Mouse (Mus musculus) colon, adult 2 months (tissue): ENCODE results near the gene Capn15. TPM values are rescaled to one million over a fixed set of nuclear protein-coding genes. Genes with fewer than 3 reads are reported as not detected.

ENCODE experiments used
- polyA plus RNA-seq: library from polyadenylated mRNA; depleted of rRNA; stranded (reverse); fragments of >200 nt; gene quantifications from 2 replicates; pipeline ENCODE4 v1.2.3, GENCODE M21; 2012; rRNA removed

Capn15 gene
- polyA plus RNA-seq = 50.6 and 50.9 TPM in 2 replicates

DNA sequence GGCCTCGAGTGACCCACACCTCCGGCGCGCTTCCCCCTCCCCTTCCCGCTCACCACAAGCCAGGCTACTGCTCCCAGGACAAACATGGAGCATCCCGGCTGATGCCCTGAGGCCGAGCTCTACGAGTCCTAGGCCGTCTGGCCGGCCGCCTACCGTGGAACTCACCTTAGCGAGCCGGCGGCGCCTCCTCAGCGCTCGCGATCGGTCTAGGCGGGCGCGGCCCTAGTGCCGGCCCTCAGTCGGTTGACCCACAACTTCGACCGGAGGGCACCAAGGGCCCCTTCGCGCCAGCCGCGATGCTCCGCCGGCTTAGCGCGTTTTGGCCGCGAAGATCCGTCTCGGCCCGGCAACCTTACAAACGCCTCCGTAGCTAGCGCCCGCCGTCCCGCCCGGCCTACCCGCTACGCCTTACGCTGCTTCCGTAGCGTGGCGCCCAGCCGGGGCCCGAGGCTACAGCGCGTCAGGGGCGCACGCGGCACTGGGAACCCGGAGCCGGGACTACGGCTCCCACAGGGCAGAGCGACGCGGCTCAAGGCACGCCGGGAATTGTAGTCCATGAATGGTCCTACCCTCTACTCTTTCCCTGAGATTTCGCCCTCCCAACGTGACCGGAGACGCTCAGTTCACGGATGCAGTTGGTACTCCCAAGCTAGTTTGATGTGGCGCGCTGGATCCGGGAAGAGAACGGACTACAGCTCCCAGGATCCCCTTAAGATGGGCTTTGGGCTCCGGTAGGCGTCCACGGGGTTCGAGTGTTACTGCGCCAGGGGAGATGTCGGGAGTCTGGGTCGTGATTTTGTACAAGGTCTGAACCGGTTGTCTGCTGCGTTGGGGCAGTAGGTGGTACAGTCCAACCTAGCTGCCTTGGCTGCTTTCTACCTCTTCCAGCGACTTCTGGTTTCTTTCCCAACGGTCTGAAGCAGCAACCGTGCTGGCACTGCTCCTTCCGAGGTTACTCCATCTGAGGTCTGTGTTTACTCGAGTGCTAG lies at the start of gene Capn15:
Capn15 (minus strand) TSS at position 491 of the 989 bp plus-strand sequence.

DNA sequence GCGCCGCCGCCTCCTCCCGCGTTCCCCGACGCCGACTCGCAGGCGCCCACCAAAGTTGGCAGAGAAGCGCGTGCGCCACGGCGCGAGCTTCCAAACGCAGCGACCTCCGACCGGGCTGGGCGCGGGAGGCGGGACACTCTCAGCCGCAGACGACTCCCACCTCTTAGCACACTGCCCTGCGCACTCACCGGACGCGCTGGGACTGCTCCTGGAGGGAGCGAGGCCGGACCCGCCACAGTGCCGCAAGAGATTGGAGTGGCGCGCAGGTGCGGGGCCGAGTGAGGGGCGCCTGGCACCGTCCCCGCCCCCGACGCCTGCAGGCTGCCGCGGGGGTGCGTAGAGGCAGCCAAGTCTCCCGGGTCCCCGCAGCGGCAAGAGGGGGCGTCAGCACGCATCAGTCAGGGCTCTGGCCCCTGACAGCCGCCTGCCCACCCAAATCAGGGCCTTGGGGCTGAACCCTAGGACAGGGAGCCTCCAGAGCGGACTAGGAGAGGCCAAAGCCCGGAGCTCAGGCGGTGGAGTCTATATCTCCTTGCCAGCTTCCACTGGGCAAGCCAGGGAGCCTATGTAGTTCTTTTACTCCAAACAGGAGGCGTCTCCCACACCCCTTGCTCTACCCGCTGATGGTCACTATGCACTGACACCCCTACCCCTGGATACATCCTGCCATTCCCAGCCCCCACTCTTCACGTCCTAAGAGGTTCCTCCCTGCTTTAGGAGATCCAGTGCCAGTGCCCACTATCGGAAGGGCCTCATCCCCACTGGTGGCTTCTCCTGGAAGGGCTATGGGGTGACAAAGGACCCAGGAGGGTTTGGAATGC lies 33.6 kb downstream of the Capn15 start, which contains the start of gene A930017K11Rik:
A930017K11Rik (minus strand) TSS at position 763 of the 821 bp plus-strand sequence.

DNA sequence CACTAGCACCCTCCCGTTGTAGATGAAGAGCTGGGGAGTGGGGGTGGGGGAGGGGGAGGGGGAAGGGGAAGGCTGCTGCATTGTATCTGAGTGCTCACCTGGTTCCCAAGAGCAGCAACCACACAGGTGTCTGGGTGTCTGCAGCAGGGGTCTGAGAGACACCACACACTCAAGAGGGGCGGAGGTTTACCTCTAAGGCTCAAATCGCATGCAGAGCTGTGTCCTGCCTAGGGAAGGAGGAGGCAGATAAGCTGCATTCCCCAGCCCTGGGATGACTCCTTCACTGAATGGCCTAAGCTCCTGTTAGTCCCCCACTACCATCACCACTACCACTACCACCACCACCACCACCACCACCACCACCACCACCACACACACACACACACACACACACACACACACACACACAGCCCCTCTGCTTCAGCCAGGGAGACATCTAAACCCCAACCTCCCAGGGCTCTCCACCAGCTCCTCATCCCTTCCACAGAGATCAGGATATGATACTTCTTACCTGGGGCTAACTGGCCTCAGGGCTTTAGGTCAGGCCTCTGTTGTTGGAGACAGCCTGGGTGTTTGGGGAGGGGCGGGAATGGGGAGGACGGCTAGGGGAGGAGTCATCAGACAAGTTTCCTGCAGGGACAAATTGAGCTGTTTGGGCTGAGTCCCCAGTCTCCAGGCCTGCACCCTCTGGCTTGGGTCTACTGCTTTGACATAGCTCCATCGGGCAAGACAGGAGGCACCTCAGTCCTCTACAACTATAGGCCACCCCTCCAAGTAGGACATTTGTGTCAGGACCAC lies 41.0 kb downstream of the Capn15 start, which contains the start of the genes Pigq and Nhlrc4:
Pigq (minus strand) TSS at position 571 of the 798 bp plus-strand sequence.
Nhlrc4 (minus strand) TSS at position 596 of the 798 bp plus-strand sequence.

DNA sequence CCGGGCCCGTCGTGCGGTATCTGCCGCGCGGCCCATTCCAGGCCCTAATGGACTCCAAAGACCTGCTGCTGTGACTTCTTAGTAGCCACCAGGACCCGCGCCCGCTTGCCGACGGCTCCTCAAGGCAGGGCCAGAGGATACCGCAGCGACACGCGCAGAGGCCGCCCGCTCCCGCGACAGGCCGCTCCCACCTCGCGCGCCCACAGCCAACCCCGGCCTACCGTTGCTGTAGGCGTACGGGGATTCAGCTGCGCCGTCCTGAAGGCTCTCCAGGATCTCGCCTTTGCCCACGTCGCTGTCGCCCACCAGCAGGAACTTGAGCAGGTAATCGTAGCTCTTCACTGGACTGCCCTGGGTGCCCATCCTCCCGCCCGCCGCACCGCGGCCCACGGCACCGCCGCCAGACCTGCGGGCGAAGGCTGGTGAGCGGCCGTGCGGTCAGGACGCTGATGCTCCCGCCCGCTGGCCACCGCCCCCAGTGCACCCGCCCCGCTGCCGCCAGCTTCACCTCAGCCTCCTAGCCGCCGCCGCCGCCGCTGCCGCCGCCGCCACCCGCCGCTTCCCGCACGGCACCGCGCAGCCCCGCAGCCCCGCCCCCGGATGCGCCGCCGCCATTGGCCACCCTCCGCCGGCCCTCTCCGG lies 66.3 kb downstream of the Capn15 start, which contains the start of gene Rab40c:
Rab40c (minus strand) TSS at position 584 of the 642 bp plus-strand sequence.

Other genes starting within 250 kb of the Capn15 start
- gene Mslnl, start 249.8 kb downstream of the Capn15 start, polyA plus RNA-seq = 0.59 and 0.60 TPM in 2 replicates
- 5.1 and 8.6 TPM in 2 replicates for gene Msln, start 231.4 kb downstream of the Capn15 start, polyA plus RNA-seq
- gene Narfl, start 212.0 kb downstream of the Capn15 start, polyA plus RNA-seq = 23.0 and 24.0 TPM in 2 replicates
- gene Haghl, start 200.1 kb downstream of the Capn15 start, polyA plus RNA-seq = 42.7 and 47.9 TPM in 2 replicates
- gene Ccdc78, start 199.2 kb downstream of the Capn15 start, polyA plus RNA-seq = not detected in 2 replicates
- gene Fam173a, start 192.9 kb downstream of the Capn15 start, polyA plus RNA-seq = 140 and 190 TPM in 2 replicates
- 0.90 and 1.5 TPM in 2 replicates for gene AC134908.4, start 190.1 kb downstream of the Capn15 start, polyA plus RNA-seq
- gene Metrn, start 188.7 kb downstream of the Capn15 start, polyA plus RNA-seq = 30.8 and 45.3 TPM in 2 replicates
- 6.1 and 6.7 TPM in 2 replicates for gene Fbxl16, start 176.7 kb downstream of the Capn15 start, polyA plus RNA-seq
- 41.6 and 47.1 TPM in 2 replicates for gene Wdr24, start 162.2 kb downstream of the Capn15 start, polyA plus RNA-seq
- 61.3 and 67.4 TPM in 2 replicates for gene Jmjd8, start 156.9 kb downstream of the Capn15 start, polyA plus RNA-seq
- 184 and 196 TPM in 2 replicates for gene Stub1, start 152.4 kb downstream of the Capn15 start, polyA plus RNA-seq
- gene Rhbdl1, start 148.5 kb downstream of the Capn15 start, polyA plus RNA-seq = 20.1 and 27.0 TPM in 2 replicates
- 87.9 and 110 TPM in 2 replicates for gene Gm20683, start 144.0 kb downstream of the Capn15 start, polyA plus RNA-seq
- 134 and 145 TPM in 2 replicates for gene Rhot2, start 140.9 kb downstream of the Capn15 start, polyA plus RNA-seq
- 31.9 and 49.4 TPM in 2 replicates for gene Wdr90, start 124.3 kb downstream of the Capn15 start, polyA plus RNA-seq
- gene Mcrip2, start 117.0 kb downstream of the Capn15 start, polyA plus RNA-seq = 146 and 175 TPM in 2 replicates
- 300 and 336 TPM in 2 replicates for gene Mettl26, start 110.7 kb downstream of the Capn15 start, polyA plus RNA-seq
- 1.6 and 2.1 TPM in 2 replicates for gene Wfikkn1, start 104.9 kb downstream of the Capn15 start, polyA plus RNA-seq
- 53.2 and 56.8 TPM in 2 replicates for gene Rab40c, start 66.1 kb downstream of the Capn15 start, polyA plus RNA-seq
- 111 and 122 TPM in 2 replicates for gene Pigq, start 40.9 kb downstream of the Capn15 start, polyA plus RNA-seq
- gene Nhlrc4, start 40.8 kb downstream of the Capn15 start, polyA plus RNA-seq = not detected in 2 replicates
- gene A930017K11Rik, start 33.2 kb downstream of the Capn15 start, polyA plus RNA-seq = 0.10 TPM in 1 of 2 replicates, not detected in the other
- gene Rab11fip3, start 83.8 kb upstream of the Capn15 start, polyA plus RNA-seq = 25.1 and 27.4 TPM in 2 replicates
- 21.1 and 26.3 TPM in 2 replicates for gene Decr2, start 104.5 kb upstream of the Capn15 start, polyA plus RNA-seq
- gene Nme4, start 109.8 kb upstream of the Capn15 start, polyA plus RNA-seq = 15.7 and 16.6 TPM in 2 replicates
- gene Tmem8, start 127.5 kb upstream of the Capn15 start, polyA plus RNA-seq = 261 and 361 TPM in 2 replicates
- 87.5 and 93.2 TPM in 2 replicates for gene Mrpl28, start 137.7 kb upstream of the Capn15 start, polyA plus RNA-seq
- gene Axin1, start 152.9 kb upstream of the Capn15 start, polyA plus RNA-seq = 16.4 and 17.1 TPM in 2 replicates
- 23.2 TPM in 1 of 2 replicates, not detected in the other for gene Pdia2, start 213.3 kb upstream of the Capn15 start, polyA plus RNA-seq
- gene Rgs11, start 217.2 kb upstream of the Capn15 start, polyA plus RNA-seq = 21.4 and 22.3 TPM in 2 replicates
- gene Arhgdig, start 222.0 kb upstream of the Capn15 start, polyA plus RNA-seq = 3.7 and 8.9 TPM in 2 replicates